Mouse (Mus musculus) spleen, postnatal 14 days (tissue): ENCODE measurements around the gene Atf7ip2.

Experiments
- DNase-seq, 2 experiments: peaks; one replicate each; pipeline ENCODE4 v3.0.0; 2021 to 2022; ENCODE audit warnings: low spot score in 2 of 2

Atf7ip2 gene

GRCm38 (mm10) chr16:10297696-10298644 lies 105.5 kb downstream of the Atf7ip2 start:
- DNase-seq, result no peak

GRCm38 (mm10) chr16:10299637-10300036 lies 107.1 kb downstream of the Atf7ip2 start:
- DNase-seq, result no peak

- DNase-seq, result no peak
Observed at GRCm38 (mm10) chr16:10300231-10301186, 108.0 kb downstream of the Atf7ip2 start.
